Mouse (Mus musculus): ENCODE measurements around the gene 9330182O14Rik. TPM values are rescaled to one million over a fixed set of nuclear protein-coding genes. Genes with fewer than 3 reads are reported as not detected.

Gene 9330182O14Rik
- total RNA-seq (2014; fragmentation: Nextera tagmentation): not detected in 2 replicates
- 0.12 TPM in 1 of 2 replicates, not detected in the other for total RNA-seq (2017)
- polyA plus RNA-seq (2012): not detected in 2 replicates

- DNase-seq (ENCODE audit: low spot score) (no peak), ATAC-seq (ENCODE audit: extremely low read depth, insufficient number of reproducible peaks, low FRiP score, poor library complexity, severe bottlenecking) (no peak)
- no peak for TF ChIP-seq GATA2 (IDR thresholded peaks at IDR 0.05; ENCODE audit: borderline replicate concordance, low read depth, low read length)
- no peak for TF ChIP-seq CTCF (IDR thresholded peaks at IDR 0.05; ENCODE audit: low read depth, low read length)
- TF ChIP-seq GATA1 (IDR thresholded peaks at IDR 0.05; ENCODE audit: borderline replicate concordance, low read length): no peak
- TF ChIP-seq POLR2AphosphoS5 (IDR thresholded peaks at IDR 0.05; ENCODE audit: insufficient replicate concordance, low read depth, low read length): no peak
- no peaks in the 10 kb centered on the region for H3K36me3 ChIP-seq (replicated peaks)
- peaks cover 5% of the 10 kb centered on the region; the same call in 1 of the 2 replicates for H3K4me1 ChIP-seq (ENCODE audit: insufficient read depth, low read depth, low read length)
- peaks cover 32% of the 10 kb centered on the region for H3K27me3 ChIP-seq (ENCODE audit: insufficient read depth, low read length)
- no peaks in the 10 kb centered on the region for H3K9me3 ChIP-seq (replicated peaks)
- H3K4me3 ChIP-seq (ENCODE audit: low read depth, low read length): no peak within 1 kb of the TSS
Measured at GRCm38 (mm10) chr15:40134152-40134792, at the start of gene 9330182O14Rik. 9330182O14Rik (plus strand) TSS chr15:40134365.

GRCm38 (mm10) chr15:40103304-40103703 is 30.9 kb upstream of the 9330182O14Rik start:
- Histone ChIP-seq H3K36me3 (replicated peaks) (no peaks in the 10 kb centered on the region), H3K4me3 (ENCODE audit: low read depth, low read length) (no peak overlapping the region), H3K4me1 (ENCODE audit: insufficient read depth, low read depth, low read length) (peaks cover 2% of the 10 kb centered on the region; the same call in 1 of the 2 replicates), H3K27me3 (ENCODE audit: insufficient read depth, low read length) (no peaks in the 10 kb centered on the region), H3K9me3 (replicated peaks) (no peaks in the 10 kb centered on the region)
- ATAC-seq (ENCODE audit: extremely low read depth, insufficient number of reproducible peaks, low FRiP score, poor library complexity, severe bottlenecking) (no peak), DNase-seq (ENCODE audit: low spot score) (no peak)
- TF ChIP-seq CTCF (IDR thresholded peaks at IDR 0.05; ENCODE audit: low read depth, low read length) (no peak), TAL1 (conservative IDR thresholded peaks at IDR 0.05; ENCODE audit: low read depth, low read length) (no peak), GATA2 (IDR thresholded peaks at IDR 0.05; ENCODE audit: borderline replicate concordance, low read depth, low read length) (no peak), POLR2AphosphoS5 (IDR thresholded peaks at IDR 0.05; ENCODE audit: insufficient replicate concordance, low read depth, low read length) (no peak), GATA1 (IDR thresholded peaks at IDR 0.05; ENCODE audit: borderline replicate concordance, low read length) (no peak)

GRCm38 (mm10) chr15:40105712-40106111 is 28.5 kb upstream of the 9330182O14Rik start:
- H3K4me3 ChIP-seq (ENCODE audit: low read depth, low read length): no peak overlapping the region
- ATAC-seq (ENCODE audit: extremely low read depth, insufficient number of reproducible peaks, low FRiP score, poor library complexity, severe bottlenecking) (no peak), DNase-seq (ENCODE audit: low spot score) (no peak)
- no peaks in the 10 kb centered on the region for H3K36me3 ChIP-seq (replicated peaks)
- no peak for TF ChIP-seq GATA1 (IDR thresholded peaks at IDR 0.05; ENCODE audit: borderline replicate concordance, low read length)
- TF ChIP-seq GATA2 (IDR thresholded peaks at IDR 0.05; ENCODE audit: borderline replicate concordance, low read depth, low read length): no peak
- TF ChIP-seq TAL1 (conservative IDR thresholded peaks at IDR 0.05; ENCODE audit: low read depth, low read length): no peak
- no peak for TF ChIP-seq POLR2AphosphoS5 (IDR thresholded peaks at IDR 0.05; ENCODE audit: insufficient replicate concordance, low read depth, low read length)
- no peak for TF ChIP-seq CTCF (IDR thresholded peaks at IDR 0.05; ENCODE audit: low read depth, low read length)
- H3K4me1 ChIP-seq (ENCODE audit: insufficient read depth, low read depth, low read length): peaks cover 2% of the 10 kb centered on the region; the same call in 1 of the 2 replicates
- H3K9me3 ChIP-seq (replicated peaks): no peaks in the 10 kb centered on the region
- no peaks in the 10 kb centered on the region for H3K27me3 ChIP-seq (ENCODE audit: insufficient read depth, low read length)

- Histone ChIP-seq H3K9me3 (replicated peaks) (no peaks in the 10 kb centered on the region), H3K36me3 (replicated peaks) (no peaks in the 10 kb centered on the region), H3K4me3 (ENCODE audit: low read depth, low read length) (no peak overlapping the region; the same call in 1 of the 2 replicates), H3K27me3 (ENCODE audit: insufficient read depth, low read length) (0 out of 2 replicates have a peak, but pooled peaks cover 2% of the 10 kb centered on the region), H3K4me1 (ENCODE audit: insufficient read depth, low read depth, low read length) (peaks cover 27% of the 10 kb centered on the region)
- peak; percentile 73 for ATAC-seq (ENCODE audit: extremely low read depth, insufficient number of reproducible peaks, low FRiP score, poor library complexity, severe bottlenecking)
- TF ChIP-seq CTCF (IDR thresholded peaks at IDR 0.05; ENCODE audit: low read depth, low read length): no peak
- TF ChIP-seq TAL1 (conservative IDR thresholded peaks at IDR 0.05; ENCODE audit: low read depth, low read length): no peak
- no peak for TF ChIP-seq POLR2AphosphoS5 (IDR thresholded peaks at IDR 0.05; ENCODE audit: insufficient replicate concordance, low read depth, low read length)
- TF ChIP-seq GATA2 (IDR thresholded peaks at IDR 0.05; ENCODE audit: borderline replicate concordance, low read depth, low read length): no peak
- DNase-seq (ENCODE audit: low spot score): no peak
Measured at GRCm38 (mm10) chr15:40113888-40114576, 20.1 kb upstream of the 9330182O14Rik start.

GRCm38 (mm10) chr15:40114600-40115271 is 19.4 kb upstream of the 9330182O14Rik start:
- TF ChIP-seq GATA1 (IDR thresholded peaks at IDR 0.05; ENCODE audit: borderline replicate concordance, low read length) (no peak), CTCF (IDR thresholded peaks at IDR 0.05; ENCODE audit: low read depth, low read length) (no peak), POLR2AphosphoS5 (IDR thresholded peaks at IDR 0.05; ENCODE audit: insufficient replicate concordance, low read depth, low read length) (no peak), GATA2 (IDR thresholded peaks at IDR 0.05; ENCODE audit: borderline replicate concordance, low read depth, low read length) (no peak), TAL1 (conservative IDR thresholded peaks at IDR 0.05; ENCODE audit: low read depth, low read length) (no peak)
- Histone ChIP-seq H3K9me3 (replicated peaks) (no peaks in the 10 kb centered on the region), H3K27me3 (ENCODE audit: insufficient read depth, low read length) (0 out of 2 replicates have a peak, but pooled peaks cover 2% of the 10 kb centered on the region), H3K36me3 (replicated peaks) (no peaks in the 10 kb centered on the region), H3K4me1 (ENCODE audit: insufficient read depth, low read depth, low read length) (peaks cover 27% of the 10 kb centered on the region), H3K4me3 (ENCODE audit: low read depth, low read length) (peak overlapping the region; percentile 46; the same call in 1 of the 2 replicates)
- DNase-seq (ENCODE audit: low spot score) (peak; percentile 5), ATAC-seq (ENCODE audit: extremely low read depth, insufficient number of reproducible peaks, low FRiP score, poor library complexity, severe bottlenecking) (peak; percentile 48; the same call in 1 of the 2 replicates)

All from G1E (cell line).